Mouse (Mus musculus) spleen, adult 12 weeks (tissue): ENCODE measurements around the gene Gm20906.
"Not testable (repeated sequence)": the region's sequence is repeated elsewhere in the genome, so short reads cannot be mapped to it uniquely, and the experiment has no call there.

Source experiments
- DNase-seq: peaks from one replicate; pipeline ENCODE4 v3.0.0; 2022; ENCODE audit warnings: low spot score

The Gm20906 gene

DNA sequence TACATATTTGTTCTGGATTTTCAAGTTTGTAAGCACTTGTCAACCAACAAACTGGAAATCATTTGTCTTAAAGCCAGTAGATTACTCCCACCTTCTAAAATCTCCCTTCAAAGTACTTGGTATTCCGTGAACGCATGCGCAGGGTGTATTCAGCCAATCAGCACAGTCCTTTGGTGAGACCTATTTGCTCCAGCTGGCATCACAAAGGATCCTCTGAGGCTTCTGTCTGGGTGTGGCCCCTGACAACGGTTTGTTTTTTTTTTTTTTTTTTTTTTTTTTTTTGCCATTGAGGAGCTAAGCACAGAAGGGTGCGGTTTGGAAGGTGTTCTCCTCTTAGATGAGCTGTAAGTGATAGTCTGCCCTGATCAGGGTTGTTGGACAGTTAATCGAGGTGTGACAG, at the start of gene Gm20906:
Gm20906 (plus strand) TSS at position 301 of the 400 bp plus-strand sequence.
- not testable (repeated sequence) for DNase-seq
